Mouse (Mus musculus) right cerebral cortex, postnatal 4 days (tissue): ENCODE data around the gene Mrpl18.
"Not testable (repeated sequence)": the region's sequence is repeated elsewhere in the genome, so short reads cannot be mapped to it uniquely, and the experiment has no call there.

Experiments
- DNase-seq: peaks from one replicate; pipeline ENCODE4 v3.0.0-alpha.2; 2022

Gene Mrpl18

GRCm38 (mm10) chr17:12915881-12916583 is at the start of gene Mrpl18:
Gene Mrpl18, minus strand, starts transcription at chr17:12916345.
- peak; percentile 95 for DNase-seq

- no peak for DNase-seq
Measured at GRCm38 (mm10) chr17:12963476-12963875, 47.3 kb upstream of the Mrpl18 start.

GRCm38 (mm10) chr17:12960331-12960873 is 44.3 kb upstream of the Mrpl18 start, which contains the start of gene Acat2:
Gene Acat2, minus strand, starts transcription at chr17:12960747.
- peak; percentile 91 for DNase-seq

- not testable (repeated sequence) for DNase-seq
Measured at GRCm38 (mm10) chr17:12959377-12959776, 43.2 kb upstream of the Mrpl18 start.

GRCm38 (mm10) chr17:12956664-12957063 is 40.5 kb upstream of the Mrpl18 start:
- no peak for DNase-seq

- no peak for DNase-seq
Measured at GRCm38 (mm10) chr17:12949669-12950068, 33.5 kb upstream of the Mrpl18 start.

- no peak for DNase-seq
Measured at GRCm38 (mm10) chr17:12942459-12943162, 26.5 kb upstream of the Mrpl18 start.

- no peak for DNase-seq
Measured at GRCm38 (mm10) chr17:12941543-12942260, 25.6 kb upstream of the Mrpl18 start.

- DNase-seq = no peak
Measured at GRCm38 (mm10) chr17:12940151-12940805, 24.1 kb upstream of the Mrpl18 start, which contains the start of gene Acat3. Gene Acat3, minus strand, starts transcription at chr17:12940600.

- DNase-seq = not testable (repeated sequence)
Measured at GRCm38 (mm10) chr17:12939377-12940148, 23.4 kb upstream of the Mrpl18 start.

GRCm38 (mm10) chr17:12938077-12938476 is 21.9 kb upstream of the Mrpl18 start:
- no peak for DNase-seq

- no peak for DNase-seq
Measured at GRCm38 (mm10) chr17:12937412-12937970, 21.3 kb upstream of the Mrpl18 start.

- no peak for DNase-seq
Measured at GRCm38 (mm10) chr17:12935719-12936118, 19.6 kb upstream of the Mrpl18 start.

- not testable (repeated sequence) for DNase-seq
Measured at GRCm38 (mm10) chr17:12931576-12931975, 15.4 kb upstream of the Mrpl18 start.

- DNase-seq = no peak
Measured at GRCm38 (mm10) chr17:12925703-12926180, 9.6 kb upstream of the Mrpl18 start.

- DNase-seq = no peak
Measured at GRCm38 (mm10) chr17:12925001-12925400, 8.9 kb upstream of the Mrpl18 start.

GRCm38 (mm10) chr17:12921073-12921472 is 4.9 kb upstream of the Mrpl18 start:
- no peak for DNase-seq

- peak; percentile 53 for DNase-seq
Measured at GRCm38 (mm10) chr17:12916588-12917380, 639 bp upstream of the Mrpl18 start.

- no peak for DNase-seq
Measured at GRCm38 (mm10) chr17:12915488-12915880, 661 bp downstream of the Mrpl18 start, which contains the start of gene Tcp1. Gene Tcp1, plus strand, starts transcription at chr17:12915701.

- DNase-seq = no peak
Measured at GRCm38 (mm10) chr17:12910391-12910790, 5.8 kb downstream of the Mrpl18 start.
